Mouse (Mus musculus): ENCODE results near the gene Zfp157. TPM values are rescaled to one million over a fixed set of nuclear protein-coding genes. Genes with fewer than 3 reads are reported as not detected.
"Not testable (repeated sequence)": the region's sequence is repeated elsewhere in the genome, so short reads cannot be mapped to it uniquely, and the experiment has no call there.

The Zfp157 gene
- polyA plus RNA-seq (2015; fragmentation: Nextera tagmentation; extraction: Ambion mirVana): 35.3 and 44.1 TPM in 2 replicates

DNA sequence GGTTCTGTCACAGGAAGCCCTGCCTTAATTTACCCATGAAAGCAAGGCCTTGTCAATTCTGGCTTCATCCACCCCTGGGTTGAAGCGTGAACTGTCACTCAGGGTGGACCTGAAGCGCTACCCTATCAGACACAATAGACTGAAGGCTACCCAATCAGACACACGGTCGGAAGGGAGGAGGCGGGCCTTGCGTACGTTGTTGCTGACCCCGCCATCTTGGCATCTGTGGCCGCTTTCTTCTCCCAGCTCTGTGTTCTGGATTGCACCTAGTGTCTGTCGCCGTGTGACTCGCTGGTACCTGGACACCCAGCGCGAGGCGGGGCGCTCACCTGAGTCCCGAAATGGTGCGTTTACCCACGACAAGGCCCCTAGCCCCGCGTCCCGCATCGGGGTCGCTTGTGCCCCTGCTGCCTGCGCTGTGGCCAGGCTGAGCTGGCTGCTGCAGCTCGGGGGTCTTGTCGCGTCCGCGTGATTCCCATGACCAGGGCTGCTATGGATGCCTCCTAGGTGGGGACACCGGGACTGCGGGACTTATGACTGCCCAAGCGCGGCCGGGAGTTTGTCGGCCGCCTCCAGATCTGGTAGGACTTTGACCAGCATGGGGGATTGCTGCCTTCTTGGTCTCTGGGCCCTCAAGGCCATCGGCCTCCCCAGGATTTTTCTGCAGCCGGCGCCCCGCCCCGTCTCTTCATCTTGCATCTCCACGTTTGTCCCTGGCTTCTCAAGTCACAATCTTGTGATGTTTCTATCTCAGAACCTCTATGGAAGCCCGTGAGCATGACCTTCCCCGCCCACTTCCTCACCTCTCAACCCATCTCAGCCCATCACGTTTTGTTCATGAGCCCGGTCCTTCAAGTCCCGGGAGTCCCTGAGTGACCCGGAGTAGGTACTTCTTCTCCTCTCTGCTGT is at the start of gene Zfp157:
Gene Zfp157, plus strand, starts transcription at position 183 of the 909 bp plus-strand sequence.
- Histone ChIP-seq H3K4me3 (ENCODE audit: low read length) (peak within 1 kb of the TSS; percentile 98), H3K27ac (ENCODE audit: low read length) (peak within 1 kb of the TSS; percentile 91), H3K9ac (replicated peaks; ENCODE audit: low read length) (peak within 1 kb of the TSS; percentile 99), H3K27me3 (ENCODE audit: insufficient read depth, low read length) (no peaks in the 10 kb centered on the region), H3K4me1 (ENCODE audit: insufficient read depth, low read length) (peaks cover 18% of the 10 kb centered on the region), H3K9me3 (ENCODE audit: low read length) (no peaks in the 10 kb centered on the region), H3K4me2 (replicated peaks; ENCODE audit: low read depth, low read length) (peak within 1 kb of the TSS; percentile 74), H3K36me3 (ENCODE audit: insufficient read depth, low read length) (peaks cover 20% of the 10 kb centered on the region)
- ATAC-seq (ENCODE audit: low FRiP score, low TSS enrichment): peak; percentile 100
- WGBS: under 1% methylated on average over 49 of the region's 49 CpGs

DNA sequence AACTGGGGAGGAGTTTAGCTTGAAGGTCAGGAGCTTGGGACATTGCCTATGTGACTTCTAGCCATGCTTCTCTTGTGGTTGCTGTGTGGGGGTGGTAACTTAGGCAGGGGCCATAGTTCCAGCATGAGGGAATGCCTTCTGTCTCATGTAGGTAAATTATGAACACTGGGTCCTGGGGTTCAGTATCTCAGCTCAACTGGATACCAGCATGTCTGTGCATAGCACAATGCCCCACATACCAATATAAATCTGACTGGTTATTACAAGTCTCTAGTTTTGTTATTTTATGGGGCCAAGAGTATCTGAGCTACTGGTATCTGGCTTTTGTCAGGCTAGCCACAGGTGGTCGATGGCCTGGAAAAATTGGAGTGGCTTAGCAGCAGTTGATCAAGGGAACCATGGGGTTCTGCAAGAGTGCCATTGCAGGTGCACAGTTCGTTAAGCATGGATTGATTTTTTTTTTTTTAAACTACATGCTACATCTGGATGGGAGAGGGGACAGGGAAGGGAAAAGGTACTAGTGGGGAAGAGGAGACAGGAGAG is 43.4 kb upstream of the Zfp157 start:
- no peaks in the 10 kb centered on the region for H3K9me3 ChIP-seq (ENCODE audit: low read length)
- H3K27ac ChIP-seq (ENCODE audit: low read length): 0 out of 2 replicates have a peak overlapping the region, but pooled peaks have one; percentile 20
- no peak overlapping the region for H3K4me3 ChIP-seq (ENCODE audit: low read length)
- no peak overlapping the region for H3K4me2 ChIP-seq (replicated peaks; ENCODE audit: low read depth, low read length)
- H3K4me1 ChIP-seq (ENCODE audit: insufficient read depth, low read length): no peaks in the 10 kb centered on the region
- 0 out of 2 replicates have a peak, but pooled peaks have one; percentile 59 for ATAC-seq (ENCODE audit: low FRiP score, low TSS enrichment)
- H3K9ac ChIP-seq (replicated peaks; ENCODE audit: low read length): no peak overlapping the region
- no peaks in the 10 kb centered on the region for H3K36me3 ChIP-seq (ENCODE audit: insufficient read depth, low read length)
- H3K27me3 ChIP-seq (ENCODE audit: insufficient read depth, low read length): no peaks in the 10 kb centered on the region
- WGBS: 17% methylated on average over 2 of the region's 2 CpGs

DNA sequence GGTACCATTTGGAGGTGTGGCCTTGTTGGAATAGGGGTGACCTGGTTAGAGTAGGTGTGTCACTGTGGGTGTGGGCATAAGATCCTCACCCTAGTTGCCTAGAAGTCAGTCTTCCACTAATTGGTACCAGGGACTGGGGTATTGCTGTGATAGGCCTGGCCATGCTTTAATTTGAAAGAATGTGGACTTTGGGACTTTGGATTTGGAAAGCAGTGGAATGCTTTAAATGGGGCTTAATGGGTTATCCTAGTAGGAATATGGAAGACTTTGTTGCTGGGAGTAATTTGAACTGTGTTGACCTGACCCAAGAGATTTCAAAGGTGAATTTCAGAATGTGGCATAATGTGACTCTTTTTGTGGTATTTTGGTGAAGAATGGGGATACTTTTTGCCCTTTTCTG is 40.8 kb upstream of the Zfp157 start:
- not testable (repeated sequence) for H3K27me3 ChIP-seq (ENCODE audit: insufficient read depth, low read length); H3K9me3 ChIP-seq (ENCODE audit: low read length); H3K27ac ChIP-seq (ENCODE audit: low read length); ATAC-seq (ENCODE audit: low FRiP score, low TSS enrichment); H3K9ac ChIP-seq (replicated peaks; ENCODE audit: low read length); H3K4me2 ChIP-seq (replicated peaks; ENCODE audit: low read depth, low read length); H3K4me1 ChIP-seq (ENCODE audit: insufficient read depth, low read length); H3K4me3 ChIP-seq (ENCODE audit: low read length); H3K36me3 ChIP-seq (ENCODE audit: insufficient read depth, low read length)

DNA sequence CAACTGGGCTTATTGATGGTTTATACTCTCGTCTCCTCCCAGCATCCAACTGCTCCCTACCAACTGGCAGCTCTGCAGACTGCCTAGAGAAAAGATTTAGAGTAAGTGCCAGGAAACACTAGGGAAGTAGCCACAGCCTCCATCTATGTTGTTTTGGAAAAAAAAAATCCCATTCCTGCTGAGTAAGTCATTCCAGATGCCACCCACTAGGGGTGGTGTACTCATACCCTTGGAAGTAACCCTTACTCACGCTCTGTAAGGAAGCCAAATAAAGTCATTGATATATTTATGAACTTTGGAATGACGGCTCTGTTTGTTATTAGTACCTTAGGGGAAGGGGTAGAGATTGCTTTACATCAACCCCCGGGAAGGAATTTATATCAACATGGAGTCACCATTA is 17.1 kb downstream of the Zfp157 start:
- H3K9ac ChIP-seq (replicated peaks; ENCODE audit: low read length): no peak overlapping the region
- H3K27ac ChIP-seq (ENCODE audit: low read length): no peak overlapping the region
- H3K4me2 ChIP-seq (replicated peaks; ENCODE audit: low read depth, low read length): no peak overlapping the region
- WGBS: 92% methylated on average over 4 of the region's 4 CpGs
- H3K4me1 ChIP-seq (ENCODE audit: insufficient read depth, low read length): no peaks in the 10 kb centered on the region
- H3K4me3 ChIP-seq (ENCODE audit: low read length): no peak overlapping the region
- H3K9me3 ChIP-seq (ENCODE audit: low read length): peaks cover 45% of the 10 kb centered on the region
- peaks cover 62% of the 10 kb centered on the region for H3K36me3 ChIP-seq (ENCODE audit: insufficient read depth, low read length)
- no peak for ATAC-seq (ENCODE audit: low FRiP score, low TSS enrichment)
- H3K27me3 ChIP-seq (ENCODE audit: insufficient read depth, low read length): no peaks in the 10 kb centered on the region

DNA sequence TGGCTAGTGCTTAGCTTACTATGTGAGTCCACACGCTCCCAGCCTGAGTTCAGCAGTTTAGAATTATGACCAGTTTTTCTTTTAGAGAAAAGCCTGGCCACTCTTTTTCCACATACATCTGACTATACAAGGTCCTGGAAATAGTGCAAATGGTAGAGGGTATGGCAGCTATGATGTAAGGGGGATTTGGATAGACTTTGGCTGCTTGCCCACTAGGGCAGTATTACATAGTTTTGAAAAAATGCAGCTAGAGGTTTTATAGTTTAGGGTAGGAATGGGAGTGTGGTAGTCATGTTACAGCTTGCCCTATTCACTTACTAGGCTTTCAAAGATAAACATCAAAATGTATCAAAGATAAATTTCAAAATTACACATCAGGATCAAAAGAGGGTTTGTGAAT is 17.8 kb downstream of the Zfp157 start:
- H3K9ac ChIP-seq (replicated peaks; ENCODE audit: low read length): no peak overlapping the region
- ATAC-seq (ENCODE audit: low FRiP score, low TSS enrichment): no peak
- H3K27ac ChIP-seq (ENCODE audit: low read length): no peak overlapping the region
- no peak overlapping the region for H3K4me3 ChIP-seq (ENCODE audit: low read length)
- no peaks in the 10 kb centered on the region for H3K27me3 ChIP-seq (ENCODE audit: insufficient read depth, low read length)
- peaks cover 59% of the 10 kb centered on the region for H3K36me3 ChIP-seq (ENCODE audit: insufficient read depth, low read length)
- peaks cover 45% of the 10 kb centered on the region for H3K9me3 ChIP-seq (ENCODE audit: low read length)
- H3K4me2 ChIP-seq (replicated peaks; ENCODE audit: low read depth, low read length): no peak overlapping the region
- no peaks in the 10 kb centered on the region for H3K4me1 ChIP-seq (ENCODE audit: insufficient read depth, low read length)
- WGBS: 97% methylated on average over 1 of the region's 1 CpGs

DNA sequence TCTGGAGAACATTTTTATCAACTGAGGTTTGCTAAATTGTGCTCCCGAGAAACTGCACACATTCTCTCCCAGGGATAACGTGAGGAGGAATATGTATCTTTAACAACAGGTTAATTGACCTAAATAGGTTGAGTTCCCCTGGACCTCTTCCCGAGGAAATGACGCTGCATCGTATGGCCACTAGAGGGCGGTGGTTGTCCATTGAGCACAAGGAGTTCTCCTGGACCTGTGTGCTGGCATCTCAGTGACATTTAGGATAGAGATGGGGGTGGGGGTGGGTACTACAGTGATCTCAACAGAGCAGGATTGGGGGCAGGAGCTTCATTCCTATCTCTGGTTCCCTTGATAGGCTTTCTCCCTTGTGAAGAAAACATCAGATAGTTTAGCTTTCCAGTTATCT is 32.3 kb downstream of the Zfp157 start:
- Histone ChIP-seq H3K36me3 (ENCODE audit: insufficient read depth, low read length) (no peaks in the 10 kb centered on the region), H3K4me1 (ENCODE audit: insufficient read depth, low read length) (no peaks in the 10 kb centered on the region), H3K9ac (replicated peaks; ENCODE audit: low read length) (no peak overlapping the region), H3K4me2 (replicated peaks; ENCODE audit: low read depth, low read length) (no peak overlapping the region), H3K9me3 (ENCODE audit: low read length) (peaks cover 3% of the 10 kb centered on the region; the same call in 1 of the 2 replicates), H3K4me3 (ENCODE audit: low read length) (no peak overlapping the region), H3K27ac (ENCODE audit: low read length) (no peak overlapping the region), H3K27me3 (ENCODE audit: insufficient read depth, low read length) (no peaks in the 10 kb centered on the region)
- ATAC-seq (ENCODE audit: low FRiP score, low TSS enrichment): no peak
- 28% methylated on average over 6 of the region's 6 CpGs for WGBS

- H3K9ac ChIP-seq (replicated peaks; ENCODE audit: low read length); H3K4me2 ChIP-seq (replicated peaks; ENCODE audit: low read depth, low read length); H3K9me3 ChIP-seq (ENCODE audit: low read length); H3K4me1 ChIP-seq (ENCODE audit: insufficient read depth, low read length); H3K27me3 ChIP-seq (ENCODE audit: insufficient read depth, low read length); H3K27ac ChIP-seq (ENCODE audit: low read length); H3K4me3 ChIP-seq (ENCODE audit: low read length); ATAC-seq (ENCODE audit: low FRiP score, low TSS enrichment); H3K36me3 ChIP-seq (ENCODE audit: insufficient read depth, low read length): not testable (repeated sequence)
- WGBS: 95% methylated on average over 9 of the region's 12 CpGs
These were observed 63.3 kb downstream of the Zfp157 start for GRCm38 (mm10) chr5:138504548-138504947.

Other genes with a start within 250 kb of the Zfp157 start
- 9.6 and 11.2 TPM in 2 replicates for gene Mblac1, start 247.2 kb upstream of the Zfp157 start, polyA plus RNA-seq (2015; fragmentation: Nextera tagmentation; extraction: Ambion mirVana)
- gene Nxpe5, start 215.6 kb upstream of the Zfp157 start, polyA plus RNA-seq (2015; fragmentation: Nextera tagmentation; extraction: Ambion mirVana): 0.06 TPM in 2 replicates
- gene Lamtor4, start 186.0 kb upstream of the Zfp157 start, polyA plus RNA-seq (2015; fragmentation: Nextera tagmentation; extraction: Ambion mirVana): 61.2 and 70.0 TPM in 2 replicates
- 5.0 and 6.6 TPM in 2 replicates for gene BC037034, start 177.4 kb upstream of the Zfp157 start, polyA plus RNA-seq (2015; fragmentation: Nextera tagmentation; extraction: Ambion mirVana)
- gene Gal3st4, start 168.6 kb upstream of the Zfp157 start, polyA plus RNA-seq (2015; fragmentation: Nextera tagmentation; extraction: Ambion mirVana): 2.3 and 2.7 TPM in 2 replicates
- gene Gm43720, start 161.5 kb upstream of the Zfp157 start, polyA plus RNA-seq (2015; fragmentation: Nextera tagmentation; extraction: Ambion mirVana): 0.15 and 0.28 TPM in 2 replicates
- 31.2 and 32.8 TPM in 2 replicates for gene Gpc2, start 161.5 kb upstream of the Zfp157 start, polyA plus RNA-seq (2015; fragmentation: Nextera tagmentation; extraction: Ambion mirVana)
- 4.3 TPM in 2 replicates for gene Stag3, start 161.2 kb upstream of the Zfp157 start, polyA plus RNA-seq (2015; fragmentation: Nextera tagmentation; extraction: Ambion mirVana)
- gene Pvrig, start 99.5 kb upstream of the Zfp157 start, polyA plus RNA-seq (2015; fragmentation: Nextera tagmentation; extraction: Ambion mirVana): 0.17 TPM in 1 of 2 replicates, not detected in the other
- gene 1700123K08Rik, start 123.2 kb downstream of the Zfp157 start, polyA plus RNA-seq (2015; fragmentation: Nextera tagmentation; extraction: Ambion mirVana): not detected in 2 replicates
- gene Zfp68, start 178.3 kb downstream of the Zfp157 start, polyA plus RNA-seq (2015; fragmentation: Nextera tagmentation; extraction: Ambion mirVana): 63.8 and 65.9 TPM in 2 replicates
- 14.8 and 15.3 TPM in 2 replicates for gene A430033K04Rik, start 181.4 kb downstream of the Zfp157 start, polyA plus RNA-seq (2015; fragmentation: Nextera tagmentation; extraction: Ambion mirVana)